Mouse (Mus musculus) ES-Bruce4 (cell line): ENCODE data around the gene Cdh23.

Source experiments
- CTCF ChIP-seq: IDR thresholded peaks from one replicate; pipeline ENCODE4 v1.8.1; 2011; ENCODE audit warnings: low read depth, low read length
- EP300 ChIP-seq: IDR thresholded peaks from 2 replicates; pipeline ENCODE4 v1.6.1; 2011; ENCODE audit warnings: low read depth, low read length; ENCODE audit not compliant: insufficient read depth
- POLR2A ChIP-seq: IDR thresholded peaks from one replicate; pipeline ENCODE4 v1.8.1; 2011; ENCODE audit warnings: low read length; ENCODE audit not compliant: insufficient read depth

- TF ChIP-seq CTCF = no peak
- no peak for TF ChIP-seq POLR2A
- no peak for TF ChIP-seq EP300
These were observed 48.4 kb upstream of the Cdh23 start for GRCm38 (mm10) chr10:60744543-60745290.
